Mouse (Mus musculus): ENCODE measurements around the gene Gm20708. TPM values are rescaled to one million over a fixed set of nuclear protein-coding genes. Genes with fewer than 3 reads are reported as not detected.

Gm20708 gene
- total RNA-seq, 2 experiments from 2014 or later: 2.7 to 3.5 TPM

Other genes starting within 250 kb of the Gm20708 start
- gene Tnrc6c, start 155.4 kb upstream of the Gm20708 start, total RNA-seq (2021): 10 to 100 TPM; 25.4 to 27.4 TPM
- gene Tmc8, start 27.6 kb upstream of the Gm20708 start, total RNA-seq (2021): 1 to 10 TPM; 3.1 to 3.3 TPM
- 10 to 100 TPM; 26.4 to 28.6 TPM for gene Tmc6, start 27.5 kb upstream of the Gm20708 start, total RNA-seq (2021)
- not detected for gene 6030468B19Rik, start 12.0 kb upstream of the Gm20708 start, total RNA-seq (2021)
- 10 to 100 TPM; 81.2 to 85.1 TPM for gene Syngr2, start within 50 bp of the Gm20708 start, total RNA-seq (2021)
- gene Afmid, start 16.3 kb downstream of the Gm20708 start, total RNA-seq (2021): 10 to 100 TPM; 15.3 to 15.5 TPM
- 10 to 100 TPM; 93.1 to 99.2 TPM for gene Tk1, start 16.4 kb downstream of the Gm20708 start, total RNA-seq (2021)
- gene Birc5, start 39.6 kb downstream of the Gm20708 start, total RNA-seq (2021): 10 to 100 TPM; 63.1 to 69.1 TPM
- under 1 TPM in 1 of 2 experiments, not detected in 1; 0.18 TPM for gene Tmem235, start 51.1 kb downstream of the Gm20708 start, total RNA-seq (2021)
- gene Tha1, start 63.8 kb downstream of the Gm20708 start, total RNA-seq (2021): 1 to 10 TPM; 3.3 to 4.0 TPM
- gene Socs3, start 160.4 kb downstream of the Gm20708 start, total RNA-seq (2021): 1 to 10 TPM; 5.5 TPM
- gene Pgs1, start 176.6 kb downstream of the Gm20708 start, total RNA-seq (2021): 10 to 100 TPM; 25.0 to 26.2 TPM